9 mouse cellular contexts compared by ENCODE assay signal in genomic region chr14:77904171-77904762, GRCm38 (mm10). TPM values are rescaled to one million over a fixed set of nuclear protein-coding genes. Genes with fewer than 3 reads are reported as not detected.
DNase-seq lines count a peak whose midpoint lies in the region; TF ChIP-seq lines count a peak whose summit lies in the region.
"Had no signal": no experiment of that assay in that cellular context is flagged by ENCODE, and none has a peak within 500 bp of the region (broad histone marks: within the 10 kb centered on the region; RNA-seq: fewer than 3 reads in every experiment).

Epsti1 (plus strand) TSS chr14:77904239.

- TF ChIP-seq POLR2A in bone marrow macrophage, adult 2 months (IDR thresholded peaks at IDR 0.05; ENCODE audit: borderline replicate concordance, low read depth, low read length): no peak

- no peak for TF ChIP-seq CTCF in bone marrow macrophage, adult 2 months (IDR thresholded peaks at IDR 0.05; ENCODE audit: low read depth, low read length)

- peak within 1 kb of the TSS; percentile 96 for H3K4me3 ChIP-seq in bone marrow macrophage, adult 2 months (ENCODE audit: insufficient read depth, low read length)
- H3K4me3 ChIP-seq: embryonic facial prominence, embryonic 15.5 days had no signal

- peak within 1 kb of the TSS; percentile 84 for H3K27ac ChIP-seq in bone marrow macrophage, adult 2 months (ENCODE audit: insufficient read depth, low read depth, low read length)
- H3K27ac ChIP-seq: embryonic facial prominence, embryonic 15.5 days had no signal

- peaks cover 24% of the 10 kb centered on the region for H3K4me1 ChIP-seq in bone marrow macrophage, adult 2 months (ENCODE audit: control insufficient read depth, insufficient read depth, low read length)
- H3K4me1 ChIP-seq: embryonic facial prominence, embryonic 15.5 days had no signal

- peak; percentile 12 for DNase-seq in adrenal gland, postnatal 10 days
- DNase-seq in adrenal gland, adult 8-10 months: no peak
- peak; percentile 17 for DNase-seq in kidney, postnatal 14 days
- peak; percentile 72 for DNase-seq in naive thymus-derived CD4-positive, alpha-beta T cell, adult 2 months (ENCODE audit: low read depth)
- DNase-seq in right cerebral cortex, adult 18-20 months: no peak
- no peak for DNase-seq in frontal cortex, postnatal 25 days (ENCODE audit: low spot score in 2 of 2)
- DNase-seq in frontal cortex, postnatal 10 days (ENCODE audit: low spot score in 2 of 2): no peak

RNA-seq across cellular contexts. Expression of gene Epsti1, which starts in this region (rescaled TPM):
- total RNA-seq in adrenal gland, postnatal 10 days (2021): 1 to 10 TPM; 2.2 to 3.9 TPM
- total RNA-seq in adrenal gland, adult 8-10 months (2022): 1 to 10 TPM; 1.1 to 2.5 (median 1.6) TPM
- 132 and 142 TPM in 2 replicates for polyA plus RNA-seq in bone marrow macrophage, adult 2 months (2012; ENCODE audit: insufficient read depth, insufficient read length, missing spikeins)

Comparison
In these comparisons a context has a peak if more than half of its experiments do, and no peak if none do; other contexts are left out.
1. DNase-seq: peak in adrenal gland, postnatal 10 days (single experiment), kidney, postnatal 14 days (single experiment) and naive thymus-derived CD4-positive, alpha-beta T cell, adult 2 months (single experiment); none in adrenal gland, adult 8-10 months (single experiment), right cerebral cortex, adult 18-20 months (single experiment), frontal cortex, postnatal 25 days (0 of 2) and frontal cortex, postnatal 10 days (0 of 2).